Mouse (Mus musculus) bone marrow macrophage, adult 2 months (primary cell): Measurements from ENCODE around the gene Igf1r.

Experiments
- CTCF ChIP-seq: IDR thresholded peaks from 2 replicates; pipeline ENCODE4 v1.5.1; 2012; ENCODE audit warnings: low read depth, mild to moderate bottlenecking, low read length, moderate library complexity
- POLR2A ChIP-seq: IDR thresholded peaks from 2 replicates; pipeline ENCODE4 v1.6.1; 2012; ENCODE audit warnings: mild to moderate bottlenecking, low read depth, low read length, borderline replicate concordance

DNA sequence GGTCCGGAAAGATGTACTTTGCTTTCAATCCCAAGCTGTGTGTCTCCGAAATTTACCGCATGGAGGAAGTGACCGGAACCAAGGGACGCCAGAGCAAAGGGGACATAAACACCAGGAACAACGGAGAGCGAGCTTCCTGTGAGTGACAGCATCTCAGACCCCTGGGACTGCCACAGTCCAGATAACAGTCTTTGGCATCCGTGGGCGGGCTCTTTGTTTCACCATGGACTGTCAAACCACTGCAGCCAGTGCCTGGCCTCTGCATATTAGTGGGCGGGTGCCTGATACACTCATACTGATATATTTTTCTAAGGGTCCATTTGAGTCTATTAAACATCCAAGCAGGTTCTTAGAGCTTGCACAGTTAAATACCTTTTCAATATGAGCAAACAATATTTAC is 230.8 kb downstream of the Igf1r start:
- TF ChIP-seq CTCF, result no peak
- no peak for TF ChIP-seq POLR2A
